Mouse (Mus musculus) erythroblast, embryonic 14.5 days (primary cell): Measurements from ENCODE around the gene Castor1. TPM values are rescaled to one million over a fixed set of nuclear protein-coding genes. Genes with fewer than 3 reads are reported as not detected.

Experiments
- H3K27me3 ChIP-seq: 2 replicates; pipeline ENCODE4 v1.6.1; 2012; ENCODE audit warnings: inconsistent platforms; ENCODE audit not compliant: control insufficient read depth
- H3K36me3 ChIP-seq: 2 replicates; pipeline ENCODE4 v1.6.1; 2012; ENCODE audit warnings: mild to moderate bottlenecking, inconsistent platforms; ENCODE audit not compliant: control insufficient read depth
- H3K4me1 ChIP-seq: 2 replicates; pipeline ENCODE4 v1.6.1; 2012; ENCODE audit warnings: inconsistent platforms; ENCODE audit not compliant: control insufficient read depth
- H3K4me3 ChIP-seq: replicated peaks from 2 replicates; pipeline ENCODE3; 2012; ENCODE audit warnings: moderate library complexity, mild to moderate bottlenecking, inconsistent platforms
- H3K9me3 ChIP-seq: 2 replicates; pipeline ENCODE4 v1.6.1; 2012; ENCODE audit warnings: low read length, inconsistent platforms, mixed read lengths; ENCODE audit not compliant: control insufficient read depth
- GATA1 ChIP-seq: IDR thresholded peaks from 2 replicates; pipeline ENCODE4 v1.6.1; 2012; ENCODE audit warnings: low read length, inconsistent platforms, mixed read lengths
- TAL1 ChIP-seq: IDR thresholded peaks from 3 replicates; pipeline ENCODE4 v1.6.1; 2012; ENCODE audit warnings: low read length, inconsistent platforms, mixed read lengths
- polyA plus RNA-seq: library from polyadenylated mRNA; stranded (reverse); fragments of >175 nt; gene quantifications from 2 replicates; pipeline ENCODE4 v1.2.3, GENCODE M21; 2012

The Castor1 gene
- polyA plus RNA-seq, 1 experiment = 0.18 TPM

DNA sequence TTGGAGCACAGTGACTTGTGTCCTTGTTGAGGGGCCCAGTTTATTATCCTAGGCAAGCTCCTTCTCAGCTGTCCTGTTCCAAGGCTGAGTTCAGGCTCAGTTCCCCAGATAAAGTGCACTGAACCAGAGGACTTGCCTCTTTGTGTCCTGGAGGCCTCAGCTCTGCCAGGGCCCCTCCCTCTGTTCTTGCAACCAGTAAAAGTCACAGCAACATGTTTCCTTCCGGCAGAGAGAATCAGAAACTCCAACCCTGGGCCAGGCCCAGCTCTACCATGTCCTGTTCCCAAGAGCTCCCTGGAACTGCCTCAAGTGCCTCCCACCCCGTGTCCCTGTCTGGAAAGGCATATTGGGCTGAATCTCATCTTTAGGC lies 14.3 kb upstream of the Castor1 start:
- no peaks in the 10 kb centered on the region for H3K27me3 ChIP-seq
- H3K4me1 ChIP-seq = peaks cover 7% of the 10 kb centered on the region
- TF ChIP-seq GATA1 (no peak), TAL1 (no peak)
- no peaks in the 10 kb centered on the region for H3K9me3 ChIP-seq
- peaks cover 29% of the 10 kb centered on the region for H3K36me3 ChIP-seq
- no peak overlapping the region for H3K4me3 ChIP-seq

- Histone ChIP-seq H3K9me3 (no peaks in the 10 kb centered on the region), H3K36me3 (peaks cover 42% of the 10 kb centered on the region), H3K4me3 (no peak overlapping the region), H3K4me1 (peaks cover 7% of the 10 kb centered on the region), H3K27me3 (no peaks in the 10 kb centered on the region)
- TF ChIP-seq GATA1 = no peak
- no peak for TF ChIP-seq TAL1
These were observed 12.8 kb upstream of the Castor1 start for GRCm38 (mm10) chr11:4205097-4205655.

DNA sequence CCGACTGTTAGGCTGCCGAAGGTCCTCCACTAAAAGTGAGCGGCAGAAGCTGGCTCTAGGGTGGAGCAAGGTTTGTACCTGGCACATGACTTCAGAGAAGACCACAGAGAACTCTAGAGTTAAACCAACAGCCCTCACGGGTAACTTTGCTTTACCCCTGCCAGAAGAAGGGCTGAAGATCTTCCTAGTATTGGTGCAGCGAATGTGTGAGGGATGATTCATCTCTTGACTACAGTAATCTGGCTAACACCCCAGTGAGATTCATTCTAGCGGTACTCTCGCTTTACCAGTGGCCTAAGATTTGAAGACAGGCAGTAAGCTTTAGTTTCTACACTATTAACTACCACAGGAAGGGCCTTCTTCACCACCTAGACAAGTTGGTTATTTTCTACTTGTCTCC lies 12.1 kb upstream of the Castor1 start:
- Histone ChIP-seq H3K9me3 (no peaks in the 10 kb centered on the region), H3K4me1 (peaks cover 7% of the 10 kb centered on the region), H3K36me3 (peaks cover 48% of the 10 kb centered on the region), H3K4me3 (no peak overlapping the region), H3K27me3 (no peaks in the 10 kb centered on the region)
- TF ChIP-seq GATA1 (no peak), TAL1 (no peak)

DNA sequence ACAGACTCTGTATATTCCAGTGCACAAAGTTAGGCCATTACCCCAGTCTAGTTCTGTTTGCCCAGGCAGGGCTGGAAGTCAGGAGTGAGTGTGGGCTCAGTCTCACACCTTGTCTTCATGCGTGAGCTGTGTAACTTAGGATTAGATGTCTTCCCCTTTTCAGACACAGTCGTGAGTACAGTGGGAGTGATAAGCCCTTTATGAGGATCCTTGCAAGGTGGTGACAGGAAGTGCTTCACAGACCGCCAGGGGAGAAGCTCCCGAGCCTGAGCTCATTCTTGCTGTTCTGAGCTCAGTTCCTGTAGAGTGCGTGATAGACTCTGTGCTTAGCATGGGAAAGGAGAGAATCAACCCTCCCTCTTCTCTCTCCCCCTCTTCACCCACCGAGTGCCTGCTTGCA lies 11.5 kb upstream of the Castor1 start:
- H3K9me3 ChIP-seq = no peaks in the 10 kb centered on the region
- peaks cover 7% of the 10 kb centered on the region for H3K4me1 ChIP-seq
- no peaks in the 10 kb centered on the region for H3K27me3 ChIP-seq
- H3K36me3 ChIP-seq = peaks cover 50% of the 10 kb centered on the region
- no peak overlapping the region for H3K4me3 ChIP-seq
- TF ChIP-seq GATA1 = no peak

DNA sequence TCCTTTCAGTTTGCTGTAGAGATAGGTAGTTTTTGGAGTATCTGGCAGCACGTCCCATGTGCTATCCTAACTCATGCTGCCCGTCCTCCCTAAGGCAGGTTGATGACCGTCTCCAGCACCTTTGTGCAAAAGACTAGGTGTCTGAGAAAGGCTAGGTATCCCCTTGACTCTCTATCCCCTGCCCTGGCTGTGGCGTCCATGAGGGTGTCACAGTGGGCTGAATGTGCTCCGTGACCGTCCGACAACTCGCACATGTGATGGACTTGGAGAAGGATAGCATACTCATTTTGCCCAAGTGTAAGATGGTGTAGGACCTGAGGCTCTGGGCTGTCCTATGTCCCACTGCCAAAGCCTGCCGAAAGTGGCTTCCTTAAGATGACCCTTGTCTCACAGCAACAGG lies 10.4 kb upstream of the Castor1 start:
- H3K27me3 ChIP-seq = no peaks in the 10 kb centered on the region
- peaks cover 7% of the 10 kb centered on the region for H3K4me1 ChIP-seq
- no peak overlapping the region for H3K4me3 ChIP-seq
- TF ChIP-seq GATA1 (no peak), TAL1 (no peak)
- no peaks in the 10 kb centered on the region for H3K9me3 ChIP-seq
- peaks cover 59% of the 10 kb centered on the region for H3K36me3 ChIP-seq

- Histone ChIP-seq H3K4me3 (no peak overlapping the region), H3K27me3 (no peaks in the 10 kb centered on the region), H3K4me1 (no peaks in the 10 kb centered on the region), H3K9me3 (no peaks in the 10 kb centered on the region), H3K36me3 (peaks cover 78% of the 10 kb centered on the region)
- TF ChIP-seq TAL1 (no peak), GATA1 (no peak)
These were observed 8.5 kb upstream of the Castor1 start for GRCm38 (mm10) chr11:4209556-4209955.

GRCm38 (mm10) chr11:4210786-4211185 lies 7.2 kb upstream of the Castor1 start:
- H3K4me1 ChIP-seq = no peaks in the 10 kb centered on the region
- H3K27me3 ChIP-seq = no peaks in the 10 kb centered on the region
- no peak for TF ChIP-seq GATA1
- no peak for TF ChIP-seq TAL1
- H3K4me3 ChIP-seq = no peak overlapping the region
- peaks cover 85% of the 10 kb centered on the region for H3K36me3 ChIP-seq
- H3K9me3 ChIP-seq = no peaks in the 10 kb centered on the region

DNA sequence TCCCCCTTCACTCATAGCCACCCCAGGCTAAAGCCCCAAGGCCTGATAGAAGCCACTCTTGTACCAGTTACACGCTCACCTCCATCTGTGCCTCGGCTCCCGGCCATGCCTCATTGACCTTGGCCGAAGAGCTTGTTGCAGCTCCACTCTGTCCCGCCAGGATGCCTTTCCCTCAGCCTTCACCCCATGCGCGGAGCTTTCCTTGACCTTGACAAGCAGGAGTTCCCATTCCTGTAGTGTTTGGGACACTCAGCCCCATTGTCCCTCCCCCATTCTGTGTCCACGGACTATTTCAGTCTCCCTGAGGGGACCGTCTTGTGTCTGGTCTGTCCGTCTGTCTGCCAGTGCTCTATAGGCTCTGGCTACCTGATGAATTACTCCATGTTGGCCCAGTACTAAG lies 4.9 kb upstream of the Castor1 start:
- TF ChIP-seq GATA1 (no peak), TAL1 (no peak)
- Histone ChIP-seq H3K27me3 (peaks cover under 1% of the 10 kb centered on the region; the same call in 1 of the 2 replicates), H3K36me3 (peaks cover 75% of the 10 kb centered on the region), H3K4me1 (peaks cover 15% of the 10 kb centered on the region), H3K9me3 (no peaks in the 10 kb centered on the region), H3K4me3 (no peak overlapping the region)

DNA sequence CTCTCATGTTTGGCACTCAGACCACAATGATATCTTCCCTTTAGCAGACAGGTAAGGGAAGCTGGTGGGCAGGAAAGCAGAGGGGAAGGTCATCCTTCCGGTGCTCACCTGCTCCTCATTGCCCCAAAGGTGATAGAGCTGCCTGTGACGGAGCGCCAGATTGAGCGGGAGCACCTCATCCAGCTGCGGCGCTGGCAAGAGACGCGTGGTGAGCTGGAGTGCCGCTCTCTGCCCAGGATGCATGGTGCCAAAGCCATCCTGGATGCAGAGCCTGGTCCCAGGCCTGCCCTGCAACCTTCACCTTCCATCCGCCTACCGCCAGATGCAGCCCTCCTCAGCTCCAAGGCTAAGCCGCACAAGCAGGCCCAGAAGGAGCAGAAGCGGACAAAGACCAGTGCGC lies 3.5 kb upstream of the Castor1 start:
- Histone ChIP-seq H3K27me3 (peaks cover 15% of the 10 kb centered on the region), H3K36me3 (peaks cover 62% of the 10 kb centered on the region), H3K4me3 (no peak overlapping the region), H3K9me3 (no peaks in the 10 kb centered on the region), H3K4me1 (peaks cover 30% of the 10 kb centered on the region)
- TF ChIP-seq TAL1 = no peak

GRCm38 (mm10) chr11:4215061-4215460 lies 3.0 kb upstream of the Castor1 start:
- TF ChIP-seq GATA1 (no peak), TAL1 (no peak)
- H3K4me3 ChIP-seq = no peak overlapping the region
- H3K27me3 ChIP-seq = peaks cover 20% of the 10 kb centered on the region
- peaks cover 33% of the 10 kb centered on the region for H3K4me1 ChIP-seq
- no peaks in the 10 kb centered on the region for H3K9me3 ChIP-seq
- peaks cover 58% of the 10 kb centered on the region for H3K36me3 ChIP-seq
